Mouse (Mus musculus) adrenal gland, postnatal 36 days (tissue): ENCODE results near the gene Alg12. TPM values are rescaled to one million over a fixed set of nuclear protein-coding genes. Genes with fewer than 3 reads are reported as not detected.
"Not testable (repeated sequence)": the region's sequence is repeated elsewhere in the genome, so short reads cannot be mapped to it uniquely, and the experiment has no call there.

Experiments
- DNase-seq, 2 experiments: peaks; one replicate each; pipeline ENCODE4 v3.0.0; 2021; ENCODE audit warnings: mixed read lengths in 1 of 2
- total RNA-seq, 2 experiments: library from RNA; stranded (reverse); gene quantifications; 2 replicates each; pipeline ENCODE4 v1.2.3; 2021

Gene Alg12
- total RNA-seq, 2 experiments from 2014 or later: 14.1 to 18.9 TPM

- DNase-seq: no peak
Measured at GRCm38 (mm10) chr15:88792140-88792850, 26.8 kb downstream of the Alg12 start.

GRCm38 (mm10) chr15:88774630-88775029 is 44.5 kb downstream of the Alg12 start:
- not testable (repeated sequence) for DNase-seq

DNA sequence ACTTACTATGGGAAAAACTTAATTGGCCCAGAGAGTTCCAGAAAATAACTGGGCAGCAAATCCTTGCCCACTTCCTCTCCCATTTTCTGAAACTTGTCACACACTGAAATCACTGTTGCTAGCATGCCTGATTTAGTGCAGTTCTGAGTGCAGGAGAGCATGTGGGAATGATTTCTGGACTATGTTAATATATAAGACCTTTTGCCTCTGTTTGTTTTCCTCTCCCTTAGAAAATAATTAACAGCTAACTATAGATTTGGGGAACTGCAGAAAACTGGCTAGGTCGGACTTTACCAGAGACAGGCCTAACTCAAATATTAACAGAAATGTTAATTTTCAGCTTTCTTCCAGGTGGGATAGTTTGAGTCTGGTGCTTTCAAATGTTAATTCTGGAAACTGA is 50.6 kb downstream of the Alg12 start:
- no peak for DNase-seq

GRCm38 (mm10) chr15:88766139-88766538 is 53.0 kb downstream of the Alg12 start:
- DNase-seq: not testable (repeated sequence)

GRCm38 (mm10) chr15:88761551-88761950 is 57.6 kb downstream of the Alg12 start:
- no peak for DNase-seq

GRCm38 (mm10) chr15:88758061-88758460 is 61.1 kb downstream of the Alg12 start:
- no peak for DNase-seq

- DNase-seq: no peak
Measured at GRCm38 (mm10) chr15:88755761-88756160, 63.4 kb downstream of the Alg12 start.

Other genes with a start within 250 kb of the Alg12 start
- not detected for gene Zdhhc25, start 219.0 kb downstream of the Alg12 start, total RNA-seq
- 10 to 100 TPM; 54.0 to 65.9 TPM for gene Brd1, start 85.1 kb downstream of the Alg12 start, total RNA-seq
- 10 to 100 TPM in 1 of 2 experiments, 1 to 10 TPM in 1; 9.6 to 11.3 TPM for gene Zbed4, start 67.7 kb downstream of the Alg12 start, total RNA-seq
- gene Creld2, start 328 bp upstream of the Alg12 start, total RNA-seq: 10 to 100 TPM; 40.1 to 52.8 TPM
- gene Pim3, start 42.9 kb upstream of the Alg12 start, total RNA-seq: 100 to 1,000 TPM; 123 to 134 TPM
- under 1 TPM in 1 of 2 experiments, not detected in 1; 0.46 TPM for gene Ttll8, start 135.1 kb upstream of the Alg12 start, total RNA-seq
- gene Mlc1, start 159.7 kb upstream of the Alg12 start, total RNA-seq: not detected
- gene Mov10l1, start 163.6 kb upstream of the Alg12 start, total RNA-seq: not detected
- under 1 TPM; 0.56 to 0.99 TPM for gene Panx2, start 240.4 kb upstream of the Alg12 start, total RNA-seq